Mouse (Mus musculus) liver, embryonic 14.5 days (tissue): Measurements from ENCODE around the gene Prrc2b. TPM values are rescaled to one million over a fixed set of nuclear protein-coding genes. Genes with fewer than 3 reads are reported as not detected.

Source experiments
- ATAC-seq: fragments of 200-750 bp; cut with Nextera tagmentation; 2 replicates; pipeline ENCODE4 v1.8.0; 2017; ENCODE audit warnings: moderate number of reproducible peaks, mild to moderate bottlenecking, moderate library complexity; ENCODE audit not compliant: insufficient read depth
- DNase-seq, 3 experiments: peaks; one replicate each; pipeline ENCODE4 v3.0.0-alpha.2; 2012 to 2013; ENCODE audit warnings: low read depth in 3 of 3, low spot score in 3 of 3
- H3K27ac ChIP-seq: fragments of 300-500 bp; sonication (generic); 2 replicates; pipeline ENCODE4 v1.5.1; 2014; ENCODE audit warnings: moderate library complexity, mild to moderate bottlenecking, control low read depth, inconsistent platforms
- H3K27me3 ChIP-seq: fragments of 300-500 bp; sonication (generic); 2 replicates; pipeline ENCODE4 v1.6.1; 2014; ENCODE audit warnings: mild to moderate bottlenecking, low read length, moderate library complexity; ENCODE audit not compliant: control insufficient read depth, insufficient read depth
- H3K36me3 ChIP-seq: fragments of 300-500 bp; sonication (generic); replicated peaks from 2 replicates; pipeline ENCODE4 v1.6.1; 2014; ENCODE audit warnings: low read depth; ENCODE audit not compliant: control insufficient read depth, insufficient read depth
- H3K4me1 ChIP-seq, 2 experiments: fragments of 200-500 bp in 1 of 2; fragments of 300-500 bp in 1 of 2; sonication (generic) in 1 of 2; replicated peaks; 2 replicates each; pipeline ENCODE4 v1.6.1; 2012 to 2014; ENCODE audit warnings: antibody characterized with exemption in 1 of 2, inconsistent platforms in 1 of 2, low read length in 1 of 2; ENCODE audit not compliant: control insufficient read depth in 2 of 2, insufficient read depth in 2 of 2
- H3K4me2 ChIP-seq: fragments of 300-500 bp; sonication (generic); 2 replicates; pipeline ENCODE4 v1.6.1; 2014; ENCODE audit warnings: low read depth, mild to moderate bottlenecking, control low read depth, moderate library complexity
- H3K4me3 ChIP-seq, 2 experiments: fragments of 200-500 bp in 1 of 2; fragments of 300-500 bp in 1 of 2; sonication (generic) in 1 of 2; 2 replicates each; pipeline ENCODE4 v1.5.1; 2012 to 2014; ENCODE audit warnings: low read depth in 2 of 2, low read length in 2 of 2, mild to moderate bottlenecking in 2 of 2, control low read depth in 1 of 2, inconsistent platforms in 1 of 2, moderate library complexity in 1 of 2; ENCODE audit not compliant: insufficient read depth in 1 of 2
- H3K9ac ChIP-seq: fragments of 300-500 bp; sonication (generic); replicated peaks from 2 replicates; pipeline ENCODE4 v1.6.1; 2014; ENCODE audit warnings: mild to moderate bottlenecking, control low read depth, moderate library complexity
- H3K9me3 ChIP-seq: fragments of 300-500 bp; sonication (generic); 2 replicates; pipeline ENCODE4 v1.6.1; 2016; ENCODE audit warnings: low read length, mixed read lengths; ENCODE audit not compliant: control insufficient read depth
- CTCF ChIP-seq: IDR thresholded peaks from 2 replicates; pipeline ENCODE4 v1.5.1; 2016; ENCODE audit warnings: antibody characterized with exemption, low read depth, control low read depth
- EP300 ChIP-seq: IDR thresholded peaks from 2 replicates; pipeline ENCODE4 v1.6.1; 2016; ENCODE audit warnings: antibody characterized with exemption, low read depth
- WGBS: fragments of 180-500 bp; shearing (Covaris S2); extraction: QIAGEN DNeasy Blood & Tissue Kit; methylation state at CpG from one replicate; pipeline ENCODE4 v1.1.7; 2014; ENCODE audit not compliant: insufficient replicate concordance; 5-methylcytosine and 5-hydroxymethylcytosine counted together
- polyA plus RNA-seq, 2 experiments: library from polyadenylated mRNA; depleted of rRNA in 1 of 2; stranded (reverse) in 1 of 2; unstranded in 1 of 2; fragments of >200 nt; fragmentation: Nextera tagmentation in 1 of 2; extraction: Ambion mirVana in 1 of 2; gene quantifications; 2 replicates each; pipeline versions ENCODE4 v1.2.1 to v1.2.3; 2012 to 2014

Prrc2b gene
- polyA plus RNA-seq, 2 experiments = 6.2 to 7.6 TPM

GRCm38 (mm10) chr2:32175508-32175907 lies 24.6 kb downstream of the Prrc2b start:
- H3K36me3 ChIP-seq = no peaks in the 10 kb centered on the region
- H3K4me1 ChIP-seq = peaks cover 0 to 5% of the 10 kb centered on the region in 2 experiments; a peak in 1 of 4 replicates
- H3K9me3 ChIP-seq = no peaks in the 10 kb centered on the region
- ATAC-seq = no peak
- H3K27ac ChIP-seq = no peak overlapping the region
- 89% methylated on average over 6 of the region's 6 CpGs for WGBS
- H3K9ac ChIP-seq = no peak overlapping the region
- no peak overlapping the region for H3K4me2 ChIP-seq
- no peak for TF ChIP-seq EP300
- TF ChIP-seq CTCF = no peak
- DNase-seq = no peak
- no peak overlapping the region for H3K4me3 ChIP-seq
- no peaks in the 10 kb centered on the region for H3K27me3 ChIP-seq

DNA sequence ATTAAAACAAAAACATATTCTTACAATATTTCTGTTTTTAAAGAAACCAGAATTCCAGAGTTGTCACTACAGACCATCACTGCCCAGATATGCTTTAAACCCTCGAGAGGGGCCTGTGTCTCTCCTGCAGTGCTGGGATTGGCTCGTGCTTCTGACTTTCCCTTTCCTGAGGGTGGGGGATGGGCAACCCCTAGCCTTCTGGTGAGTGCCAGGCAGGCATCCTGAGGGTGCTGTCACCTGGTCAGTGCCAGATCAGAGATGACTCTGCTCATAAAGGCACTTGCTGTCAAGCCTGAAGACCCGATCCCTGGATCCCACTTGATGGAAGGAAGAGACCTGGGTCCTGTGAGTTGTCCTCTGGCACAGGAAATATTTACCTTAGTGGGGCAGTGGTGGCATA lies 26.0 kb downstream of the Prrc2b start:
- 37% methylated on average over 3 of the region's 3 CpGs for WGBS
- Histone ChIP-seq H3K4me3 (no peak overlapping the region), H3K9me3 (no peaks in the 10 kb centered on the region), H3K27me3 (no peaks in the 10 kb centered on the region), H3K27ac (no peak overlapping the region), H3K9ac (no peak overlapping the region), H3K4me2 (no peak overlapping the region), H3K4me1 (peaks cover 0 to 5% of the 10 kb centered on the region in 2 experiments; a peak in 1 of 4 replicates), H3K36me3 (no peaks in the 10 kb centered on the region)
- DNase-seq (no peak), ATAC-seq (no peak)
- no peak for TF ChIP-seq CTCF
- TF ChIP-seq EP300 = no peak

DNA sequence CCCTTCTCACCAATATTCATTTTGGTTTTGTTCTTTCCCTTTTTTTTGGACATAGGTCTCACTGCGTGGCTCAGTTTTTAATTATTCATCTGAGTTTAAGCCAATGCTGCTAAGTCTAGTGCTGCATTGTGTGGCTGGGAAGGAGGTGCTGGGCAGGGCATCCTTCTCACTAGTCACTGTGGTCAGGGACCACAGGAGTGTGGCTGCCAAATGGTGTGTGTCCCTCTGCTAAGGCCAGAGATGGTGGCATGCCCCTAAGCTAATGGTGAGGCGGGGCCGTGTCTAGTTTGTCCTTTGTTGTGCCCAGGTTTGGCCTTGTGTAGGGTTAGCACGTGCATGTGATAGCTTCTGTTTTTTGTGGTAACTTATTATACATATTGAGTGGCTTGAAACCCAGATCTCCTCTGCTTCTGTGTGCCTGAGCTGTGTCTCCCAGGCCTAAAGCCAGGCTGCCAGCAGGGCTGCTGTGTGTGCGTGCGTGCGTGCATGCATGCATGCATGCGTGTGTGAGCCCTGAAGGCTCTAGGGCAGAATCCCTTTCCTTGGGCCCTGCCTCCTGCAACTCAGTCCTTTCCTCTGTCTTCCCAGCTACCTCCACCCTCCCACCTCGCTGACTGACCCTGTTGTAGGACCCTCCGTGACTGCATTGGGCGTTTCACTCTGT lies 26.6 kb downstream of the Prrc2b start:
- Histone ChIP-seq H3K36me3 (no peaks in the 10 kb centered on the region), H3K4me1 (peaks cover 0 to 5% of the 10 kb centered on the region in 2 experiments; a peak in 1 of 4 replicates), H3K4me3 (no peak overlapping the region), H3K27me3 (no peaks in the 10 kb centered on the region), H3K4me2 (no peak overlapping the region), H3K9me3 (no peaks in the 10 kb centered on the region), H3K9ac (no peak overlapping the region), H3K27ac (no peak overlapping the region)
- ATAC-seq = no peak
- TF ChIP-seq CTCF = no peak
- WGBS = 78% methylated on average over 11 of the region's 11 CpGs
- no peak for DNase-seq

DNA sequence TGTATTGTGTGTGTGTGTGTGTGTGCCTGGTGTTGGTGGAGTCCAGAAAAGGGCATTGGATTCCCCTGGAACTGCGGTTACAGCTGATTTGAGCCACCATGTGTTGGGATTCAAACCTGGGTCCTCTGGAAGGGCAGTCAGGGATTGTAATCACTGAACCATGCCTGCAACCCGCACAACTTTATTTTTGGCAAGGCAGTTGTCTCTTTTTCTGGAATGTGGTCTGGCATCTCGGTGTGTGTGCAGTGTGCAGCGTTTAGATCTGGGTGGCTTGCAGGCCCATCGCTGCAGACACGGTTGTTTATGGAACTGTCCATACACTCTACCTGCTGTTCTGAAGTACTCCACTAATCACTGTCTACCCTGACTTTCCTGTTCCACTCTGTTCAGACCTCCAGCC lies 28.5 kb downstream of the Prrc2b start:
- ATAC-seq (no peak), DNase-seq (no peak)
- no peak overlapping the region for H3K9ac ChIP-seq
- no peaks in the 10 kb centered on the region; the same call in 1 of the 2 replicates for H3K36me3 ChIP-seq
- peaks cover 0 to 3% of the 10 kb centered on the region in 2 experiments; a peak in 1 of 4 replicates for H3K4me1 ChIP-seq
- H3K27me3 ChIP-seq = no peaks in the 10 kb centered on the region
- no peaks in the 10 kb centered on the region for H3K9me3 ChIP-seq
- WGBS = 73% methylated on average over 6 of the region's 6 CpGs
- no peak for TF ChIP-seq EP300
- TF ChIP-seq CTCF = no peak
- H3K4me2 ChIP-seq = no peak overlapping the region
- no peak overlapping the region for H3K27ac ChIP-seq
- no peak overlapping the region for H3K4me3 ChIP-seq

DNA sequence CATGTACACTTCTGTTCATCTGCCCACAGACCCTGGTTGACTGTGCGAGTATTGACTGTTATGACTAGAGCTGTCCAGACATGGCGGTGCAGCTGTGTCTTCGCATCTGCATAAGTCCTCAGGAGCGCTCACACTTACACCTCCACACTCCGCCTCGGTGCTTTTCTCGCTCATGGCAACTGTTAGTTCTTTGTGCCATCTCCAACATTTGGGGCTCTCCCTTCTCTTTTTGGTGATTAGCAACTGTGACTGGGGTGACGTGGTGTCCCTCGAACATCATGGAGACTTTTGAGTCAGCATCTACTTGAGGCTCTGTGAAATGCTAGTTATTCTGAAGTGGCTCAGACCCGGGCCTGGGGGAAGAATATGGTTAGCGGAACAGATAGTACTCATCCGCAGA lies 29.2 kb downstream of the Prrc2b start:
- no peak for DNase-seq
- H3K4me1 ChIP-seq = peaks cover 0 to 3% of the 10 kb centered on the region in 2 experiments; a peak in 1 of 4 replicates
- no peak overlapping the region for H3K4me3 ChIP-seq
- H3K9ac ChIP-seq = no peak overlapping the region
- no peaks in the 10 kb centered on the region for H3K9me3 ChIP-seq
- 87% methylated on average over 12 of the region's 12 CpGs for WGBS
- H3K27me3 ChIP-seq = no peaks in the 10 kb centered on the region
- no peak for TF ChIP-seq EP300
- no peak for TF ChIP-seq CTCF
- ATAC-seq = no peak
- H3K27ac ChIP-seq = no peak overlapping the region
- peaks cover 5% of the 10 kb centered on the region; the same call in 1 of the 2 replicates for H3K36me3 ChIP-seq
- no peak overlapping the region for H3K4me2 ChIP-seq
